Mouse (Mus musculus): ENCODE measurements at regions not wholly inside any gene's neighbourhood (a gene's known extent, or its start where the extent isn't known, plus 50 kb on each side); places are given as distances from the start of the nearest gene placed in this dataset.
A peak's percentile ranks its signal among the peaks of the same experiment; 100 is the strongest.
"Not testable (repeated sequence)": the region's sequence is repeated elsewhere in the genome, so short reads cannot be mapped to it uniquely, and the experiment has no call there.

GRCm38 (mm10) chr9:76407549-76407948 is 83.9 kb upstream of the Hcrtr2 start:
- no peak for DNase-seq (ENCODE audit: low read depth, low spot score)

- DNase-seq (ENCODE audit: low read depth, low spot score): not testable (repeated sequence)
Observed at GRCm38 (mm10) chr9:76401897-76402670, 78.4 kb upstream of the Hcrtr2 start.

GRCm38 (mm10) chr9:76400900-76401299 is 77.2 kb upstream of the Hcrtr2 start:
- DNase-seq (ENCODE audit: low read depth, low spot score): no peak

GRCm38 (mm10) chr9:76393763-76394162 is 70.1 kb upstream of the Hcrtr2 start:
- no peak for DNase-seq (ENCODE audit: low read depth, low spot score)

- DNase-seq (ENCODE audit: low read depth, low spot score): peak; percentile 56
Observed at GRCm38 (mm10) chr9:76390839-76391238, 67.2 kb upstream of the Hcrtr2 start.

All from A20 (cell line).